In genomic region chr10:75314190-75314980, GRCm38 (mm10) we compare ENCODE assay signal across 10 mouse cellular contexts. TPM values are rescaled to one million over a fixed set of nuclear protein-coding genes. Genes with fewer than 3 reads are reported as not detected.
DNase-seq lines count a peak whose midpoint lies in the region; ATAC-seq and TF ChIP-seq lines count a peak whose summit lies in the region.
"Had no signal": no experiment of that assay in that cellular context is flagged by ENCODE, and none has a peak within 500 bp of the region (broad histone marks: within the 10 kb centered on the region; RNA-seq: fewer than 3 reads in every experiment).

No protein-coding gene starts in this region.

- H3K4me3 ChIP-seq in kidney, adult 2 months (ENCODE audit: insufficient read depth, low read depth, low read length), result no peak overlapping the region
- H3K4me3 ChIP-seq in stomach, embryonic 16.5 days (replicated peaks; ENCODE audit: low read length), result no peak overlapping the region
- H3K4me3 ChIP-seq: erythroblast, embryonic 14.5 days; megakaryocyte, embryonic 14.5 days had no signal

- H3K27me3 ChIP-seq in kidney, adult 2 months (replicated peaks; ENCODE audit: control insufficient read depth, insufficient read depth, low read length), result no peaks in the 10 kb centered on the region
- peaks cover 20% of the 10 kb centered on the region for H3K27me3 ChIP-seq in stomach, embryonic 16.5 days (ENCODE audit: control insufficient read depth, insufficient read depth, low read length)
- H3K27me3 ChIP-seq: megakaryocyte, embryonic 14.5 days had no signal

- H3K4me2 ChIP-seq in stomach, embryonic 16.5 days (ENCODE audit: low read depth, low read length), result no peak overlapping the region

- DNase-seq in adrenal gland, adult 2 months, result peak; percentile 43
- DNase-seq in adrenal gland, postnatal 4 days (ENCODE audit: low spot score in 2 of 2), result no peak
- DNase-seq in retina, postnatal 1 day, result peak; percentile 13
- DNase-seq in retina, embryonic 14.5 days (ENCODE audit: low spot score), result no peak
- DNase-seq in kidney, adult 2 months, result peak; percentile 44
- DNase-seq in left cerebral cortex, postnatal 36 days (ENCODE audit: low spot score in 2 of 2), result no peak

- H3K27ac ChIP-seq in kidney, adult 2 months (ENCODE audit: insufficient read depth, low read depth, low read length), result no peak overlapping the region
- no peak overlapping the region for H3K27ac ChIP-seq in stomach, embryonic 16.5 days (ENCODE audit: low read length)

- H3K9me3 ChIP-seq in stomach, embryonic 16.5 days (replicated peaks; ENCODE audit: control insufficient read depth, low read length), result no peaks in the 10 kb centered on the region
- H3K9me3 ChIP-seq: megakaryocyte, embryonic 14.5 days had no signal

- TF ChIP-seq POLR2A in kidney, adult 2 months (IDR thresholded peaks at IDR 0.05; ENCODE audit: low read depth, low read length), result no peak

- WGBS in kidney, adult 2 months, result 48% methylated on average over 6 of the region's 6 CpGs
- WGBS in stomach, embryonic 16.5 days, result 46% methylated on average over 6 of the region's 6 CpGs

- no peak for TF ChIP-seq CTCF in kidney, adult 2 months (conservative IDR thresholded peaks at IDR 0.05; ENCODE audit: insufficient read depth, insufficient read length, low read depth, low read length)

- no peaks in the 10 kb centered on the region for H3K36me3 ChIP-seq in kidney, adult 2 months (ENCODE audit: control insufficient read depth, insufficient read depth, low read length)
- H3K36me3 ChIP-seq in stomach, embryonic 16.5 days (ENCODE audit: control insufficient read depth, insufficient read depth, low read length), result 0 out of 2 replicates have a peak, but pooled peaks cover 6% of the 10 kb centered on the region

- peak; percentile 22; the same call in 1 of the 2 replicates for ATAC-seq in stomach, embryonic 16.5 days (ENCODE audit: insufficient read depth, low FRiP score)
- no peak for ATAC-seq in granulocyte monocyte progenitor cell, adult 5-6 weeks (replicated peaks; ENCODE audit: poor library complexity, severe bottlenecking)

- no peak overlapping the region for H3K9ac ChIP-seq in stomach, embryonic 16.5 days (ENCODE audit: low read length)

- no peaks in the 10 kb centered on the region for H3K4me1 ChIP-seq in kidney, adult 2 months (ENCODE audit: control insufficient read depth, insufficient read depth, low read length)
- peaks cover 12% of the 10 kb centered on the region; the same call in 1 of the 2 replicates for H3K4me1 ChIP-seq in stomach, embryonic 16.5 days (ENCODE audit: control insufficient read depth, insufficient read depth, low read length)

- intact Hi-C loops in left cerebral cortex, postnatal 36 days (cut with DNase I), result no loop called here

RNA-seq across cellular contexts. Expression of gene Adora2a, which starts 2.3 kb away (rescaled TPM):
- total RNA-seq in adrenal gland, adult 2 months (2021), result 1 to 10 TPM; 2.8 to 5.3 TPM
- polyA plus RNA-seq in adrenal gland, adult 2 months (2012; rRNA removed), result 11.6 and 13.4 TPM in 2 replicates
- total RNA-seq in adrenal gland, postnatal 4 days (2021), result 1 to 10 TPM; 9.1 to 9.4 TPM
- polyA plus RNA-seq in kidney, adult 2 months (2012; rRNA removed), result 11.4 and 13.3 TPM in 2 replicates
- 3.0 and 3.5 TPM in 2 replicates for polyA plus RNA-seq in stomach, embryonic 16.5 days (2015; fragmentation: Nextera tagmentation; extraction: Ambion mirVana)
- total RNA-seq in granulocyte monocyte progenitor cell, adult 5-6 weeks (2014; fragmentation: Nextera tagmentation), result 0.79 and 0.80 TPM in 2 replicates
- total RNA-seq in granulocyte monocyte progenitor cell, adult 5-6 weeks (2017), result 1.1 and 2.4 TPM in 2 replicates
- total RNA-seq in left cerebral cortex, postnatal 36 days (2021), result 10 to 100 TPM; 17.6 to 26.3 TPM
- polyA plus RNA-seq: erythroblast, embryonic 14.5 days had no signal

Comparison
In these comparisons a context has a peak if more than half of its experiments do, and no peak if none do; other contexts are left out.
1. DNase-seq: peak in adrenal gland, adult 2 months (single experiment), retina, postnatal 1 day (single experiment) and kidney, adult 2 months (single experiment); none in adrenal gland, postnatal 4 days (0 of 2), retina, embryonic 14.5 days (single experiment) and left cerebral cortex, postnatal 36 days (0 of 2).